Mouse (Mus musculus) ES-Bruce4 (cell line): ENCODE results near the gene Tmem158.

Experiments
- CTCF ChIP-seq: IDR thresholded peaks from one replicate; pipeline ENCODE4 v1.8.1; 2011; ENCODE audit warnings: low read depth, low read length
- EP300 ChIP-seq: IDR thresholded peaks from 2 replicates; pipeline ENCODE4 v1.6.1; 2011; ENCODE audit warnings: low read depth, low read length; ENCODE audit not compliant: insufficient read depth
- POLR2A ChIP-seq: IDR thresholded peaks from one replicate; pipeline ENCODE4 v1.8.1; 2011; ENCODE audit warnings: low read length; ENCODE audit not compliant: insufficient read depth

- TF ChIP-seq CTCF = no peak
- TF ChIP-seq POLR2A = no peak
- TF ChIP-seq EP300 = no peak
Measured at GRCm38 (mm10) chr9:123297862-123298261, 37.3 kb upstream of the Tmem158 start.
